Mouse (Mus musculus) adrenal gland (tissue): Measurements from ENCODE around the gene Prdm15.

Source experiments
- intact Hi-C: fragments of 180-260 bp; cut with DNase I; formaldehyde crosslinking; loops from one replicate; pipeline ENCODE4 v1.15.1; 2025
- long read RNA-seq, 2 experiments: library from polyadenylated mRNA; unstranded; transcript quantifications; one replicate each; pipeline ENCODE4 v2.0.0; 2020; ENCODE audit warnings: borderline replicate concordance in 1 of 2; ENCODE audit not compliant: insufficient replicate concordance in 1 of 2

Gene Prdm15
- long read RNA-seq, experiment 1, full-length matches to known transcripts, result 1 of 3 reads
- long read RNA-seq, experiment 1, partial matches to known transcripts, result 0 of 3 reads
- long read RNA-seq, experiment 1, other reads (novel, unspliced or antisense), result 2 of 3 reads
- long read RNA-seq, experiment 2, partial matches to known transcripts, result 1 of 5 reads
- long read RNA-seq, experiment 2, other reads (novel, unspliced or antisense), result 4 of 5 reads

DNA sequence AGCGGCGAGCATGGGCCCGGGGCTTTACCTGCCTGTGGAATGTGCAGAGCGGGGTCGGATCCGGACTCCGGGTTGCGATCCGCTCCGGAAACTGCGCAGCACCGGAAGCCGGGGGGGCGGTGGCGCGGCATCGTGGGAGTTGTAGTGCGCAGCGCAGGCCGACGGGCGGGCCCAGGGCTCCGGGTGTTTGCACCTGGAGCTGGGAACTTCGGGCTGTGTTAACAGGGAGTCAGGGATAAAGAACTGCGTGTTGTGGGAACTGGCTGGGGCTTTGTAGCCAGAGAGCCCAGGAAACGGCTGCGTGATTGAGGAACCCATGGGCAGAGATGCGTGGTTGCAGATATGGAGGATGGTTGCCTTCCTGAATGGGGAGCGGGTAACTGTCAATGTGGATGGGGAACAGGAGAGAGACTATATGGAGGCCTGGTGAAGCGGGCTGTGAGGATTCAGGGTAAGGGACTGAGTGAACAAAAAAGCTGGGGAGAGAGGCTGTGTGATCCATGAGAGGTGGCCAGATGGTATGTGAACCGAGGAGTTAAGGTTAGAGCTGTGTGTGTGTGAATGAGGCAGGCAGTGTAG, at the start of gene Prdm15:
TSS of gene Prdm15 (minus strand) at position 110 of the 579 bp plus-strand sequence.
- intact Hi-C loops, result loop anchor here (5.0 kb wide), 1 partner anchor 70 kb away; no protein-coding TSS in a partner anchor

DNA sequence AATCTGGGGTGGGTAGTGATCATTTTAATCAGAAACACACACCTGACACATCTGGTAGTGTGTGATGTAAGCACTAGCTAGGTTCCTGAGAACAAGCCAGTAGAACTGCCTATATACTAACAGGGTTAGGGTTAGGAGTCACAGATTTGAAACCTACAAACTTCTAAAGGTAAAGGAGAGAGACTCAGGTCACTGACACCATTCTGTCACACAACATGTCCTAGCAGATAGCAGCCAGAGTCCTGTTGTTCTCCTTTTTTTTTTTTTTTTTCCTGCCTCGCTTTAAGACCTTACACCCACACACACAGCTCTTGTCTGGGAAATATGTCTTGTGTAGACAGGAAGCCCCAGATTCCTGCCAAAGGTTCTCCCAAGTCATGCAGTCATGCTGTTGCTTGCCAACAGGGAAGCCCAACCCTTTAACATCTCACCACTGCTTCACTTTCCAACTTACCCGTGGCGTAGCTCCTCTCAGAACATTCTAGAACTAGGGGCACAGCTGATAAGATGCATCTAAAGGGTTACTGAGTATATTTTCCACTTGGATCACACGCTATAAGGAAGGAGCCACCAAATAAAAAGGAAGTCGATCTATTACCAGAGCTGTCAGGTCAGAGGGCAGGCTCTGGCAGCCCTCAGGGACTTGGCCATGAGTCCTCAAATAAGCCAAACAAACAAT, 45.8 kb upstream of the Prdm15 start:
- intact Hi-C loops, result no loop called here

DNA sequence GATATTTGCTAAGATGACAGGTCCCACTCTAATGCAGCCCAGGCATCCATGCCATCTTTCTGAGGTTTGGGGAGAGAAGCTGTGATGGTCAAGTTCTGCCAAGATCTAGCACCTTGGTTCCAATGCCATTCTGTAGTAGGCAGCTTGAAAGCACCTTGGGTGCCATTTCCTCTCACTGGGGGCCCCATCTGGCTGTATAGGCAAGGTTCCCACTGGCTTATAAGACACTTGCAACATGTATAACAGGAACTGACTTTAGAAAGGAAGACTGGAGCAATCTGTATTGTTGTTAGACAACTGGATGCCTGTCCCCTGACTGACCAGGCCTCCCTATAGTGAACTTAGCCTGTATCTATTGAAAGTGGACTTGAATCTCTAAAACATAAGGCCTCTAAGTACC, 36.1 kb upstream of the Prdm15 start:
- intact Hi-C loops, result no loop called here

GRCm38 (mm10) chr16:97883696-97884095, 32.0 kb upstream of the Prdm15 start:
- intact Hi-C loops, result no loop called here

- intact Hi-C loops, result no loop called here
Measured at GRCm38 (mm10) chr16:97882891-97883290, 31.2 kb upstream of the Prdm15 start.

- intact Hi-C loops, result loop anchor here (2.0 kb wide), 1 partner anchor 74 kb away; no protein-coding TSS in a partner anchor
Measured at GRCm38 (mm10) chr16:97879134-97879533, 27.5 kb upstream of the Prdm15 start.

DNA sequence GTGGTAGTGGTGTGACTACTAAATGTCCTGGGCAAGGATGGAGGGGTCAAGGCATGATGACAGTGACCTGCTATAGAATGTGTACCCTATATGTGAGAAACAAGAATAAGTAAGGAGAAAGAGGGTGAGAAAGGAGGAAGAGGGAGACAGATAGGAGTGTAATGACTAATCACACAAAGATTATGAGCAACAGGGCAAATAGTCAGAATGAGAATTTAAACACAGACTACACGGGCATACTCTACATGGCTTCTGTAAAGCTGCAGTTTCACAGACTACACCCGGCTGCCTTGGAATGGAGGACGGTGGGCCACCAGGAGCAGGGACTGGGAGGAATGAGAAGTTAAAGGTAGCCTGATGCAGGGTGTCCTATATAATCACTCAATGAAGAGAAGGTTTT, 25.9 kb upstream of the Prdm15 start:
- intact Hi-C loops, result no loop called here

DNA sequence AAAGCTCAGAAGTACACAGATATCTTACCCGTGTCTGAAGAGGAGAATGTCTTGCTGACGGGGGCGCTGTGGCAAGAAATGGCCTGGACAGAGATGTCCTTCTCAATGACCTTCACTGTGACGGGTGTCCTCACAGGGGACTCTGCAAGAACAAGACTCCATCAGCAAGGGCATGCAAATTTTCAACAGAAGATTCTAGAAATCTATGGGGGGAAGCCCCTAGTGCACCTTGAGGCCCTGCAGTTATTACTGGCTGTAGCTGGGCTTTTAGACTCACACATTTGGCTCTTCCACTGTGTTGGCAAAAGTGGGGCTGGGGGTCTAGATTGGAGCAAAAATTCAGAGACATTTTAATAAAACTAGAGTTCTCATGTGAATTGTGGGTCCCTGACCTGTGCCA, 23.5 kb upstream of the Prdm15 start:
- intact Hi-C loops, result no loop called here

- intact Hi-C loops, result no loop called here
Measured at GRCm38 (mm10) chr16:97874376-97874775, 22.7 kb upstream of the Prdm15 start.

- intact Hi-C loops, result no loop called here
Measured at GRCm38 (mm10) chr16:97872657-97873056, 21.0 kb upstream of the Prdm15 start.

GRCm38 (mm10) chr16:97869193-97870102, 17.8 kb upstream of the Prdm15 start:
- intact Hi-C loops, result no loop called here

- intact Hi-C loops, result no loop called here
Measured at GRCm38 (mm10) chr16:97863932-97864467, 12.3 kb upstream of the Prdm15 start.

DNA sequence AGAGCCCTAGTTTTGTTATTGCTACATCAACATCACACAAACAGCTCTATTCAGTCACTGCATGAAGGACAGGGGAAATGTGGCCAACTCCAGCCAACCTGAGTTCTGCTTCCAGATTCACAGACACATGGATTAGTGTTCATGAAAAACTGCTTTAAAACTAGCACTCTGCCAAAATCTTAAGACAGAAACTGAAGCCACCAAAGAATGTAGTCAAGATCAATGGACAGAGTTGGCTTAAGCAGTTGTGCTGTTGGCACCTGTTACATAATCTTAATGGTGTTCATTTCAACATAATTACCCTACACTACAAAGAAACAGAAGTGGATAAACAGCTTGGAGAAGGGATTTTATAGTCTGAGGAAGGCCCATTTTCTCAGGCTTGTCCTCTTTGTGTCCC, 4.4 kb upstream of the Prdm15 start:
- intact Hi-C loops, result no loop called here

DNA sequence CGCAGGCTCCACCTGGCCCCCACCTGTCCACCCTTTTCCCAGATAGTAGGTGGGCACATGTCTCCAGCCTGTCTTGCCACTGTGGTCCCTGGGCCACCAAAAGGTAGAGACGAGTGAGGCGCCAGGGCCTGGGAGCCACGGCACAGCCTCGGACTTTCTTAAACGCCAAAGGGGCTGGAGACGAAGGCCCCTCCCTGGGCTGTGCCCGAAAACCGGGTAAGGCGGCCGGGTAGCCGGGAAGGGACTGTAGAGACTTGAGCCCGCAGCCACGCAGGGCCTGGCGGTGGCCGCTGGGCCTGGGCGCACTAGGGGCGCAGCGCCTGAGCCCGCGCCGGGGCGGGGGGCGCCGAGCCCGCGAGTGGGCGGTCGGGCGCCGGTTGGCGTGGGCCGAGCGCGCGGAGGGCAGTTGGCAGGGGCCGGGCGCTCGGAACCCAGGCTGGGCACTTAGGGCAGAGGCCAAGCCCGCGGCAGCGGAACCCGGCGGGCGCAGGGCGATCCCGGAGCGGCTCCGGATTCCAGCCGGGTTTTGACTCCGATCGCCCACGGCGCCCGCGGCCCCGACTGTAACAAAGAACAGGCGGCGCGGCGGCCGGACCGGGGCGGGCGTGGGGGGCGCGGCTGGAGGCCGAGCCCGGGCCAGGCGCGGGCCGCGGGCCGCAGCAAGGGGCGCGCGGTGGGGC, 449 bp downstream of the Prdm15 start:
- intact Hi-C loops, result loop anchor here (5.0 kb wide), 1 partner anchor 71 kb away; no protein-coding TSS in a partner anchor

DNA sequence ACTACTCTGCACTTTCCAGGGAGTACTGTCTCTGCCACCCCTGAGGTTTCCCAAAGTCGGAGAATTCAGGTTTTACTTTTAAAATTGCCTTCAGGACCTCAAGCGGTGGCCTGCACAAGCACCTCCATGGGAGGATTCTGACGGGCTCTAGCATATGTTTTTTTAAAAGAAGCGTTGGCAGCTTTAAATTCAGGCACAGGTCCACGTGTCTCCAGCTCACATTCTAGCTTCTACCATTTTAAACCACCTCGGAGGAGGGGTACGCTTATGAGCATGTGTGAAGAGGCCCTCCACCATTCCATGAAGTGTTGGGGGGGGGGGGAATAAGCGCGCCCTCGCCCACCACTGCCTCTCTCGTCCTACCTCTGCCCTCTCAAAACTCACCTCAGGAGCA, 986 bp downstream of the Prdm15 start:
- intact Hi-C loops, result loop anchor here (5.0 kb wide), 1 partner anchor 72 kb away; no protein-coding TSS in a partner anchor

DNA sequence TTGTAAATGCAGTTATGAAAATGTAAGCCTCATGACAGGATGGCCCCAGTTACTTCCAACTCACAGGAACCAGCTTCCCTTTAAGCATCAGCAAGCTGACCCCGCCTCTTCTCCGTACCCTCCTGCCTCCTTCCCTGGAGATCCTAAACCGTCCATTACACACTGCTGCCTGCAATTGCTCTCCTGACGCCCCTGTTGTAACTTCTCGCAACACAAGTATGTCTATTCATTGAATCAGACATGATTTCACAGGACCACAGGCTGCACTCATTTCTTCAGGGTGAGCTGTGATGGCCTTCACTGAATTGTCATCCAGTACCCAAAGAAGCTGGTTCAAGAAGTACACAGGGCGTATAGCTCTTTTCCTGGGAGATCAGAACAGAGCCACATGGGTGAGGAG, 2.8 kb downstream of the Prdm15 start:
- intact Hi-C loops, result no loop called here

- intact Hi-C loops, result no loop called here
Measured at GRCm38 (mm10) chr16:97844967-97845937, 6.4 kb downstream of the Prdm15 start.

GRCm38 (mm10) chr16:97832154-97832553, 19.5 kb downstream of the Prdm15 start:
- intact Hi-C loops, result no loop called here

GRCm38 (mm10) chr16:97828207-97828606, 23.4 kb downstream of the Prdm15 start:
- intact Hi-C loops, result no loop called here
